Mouse (Mus musculus): ENCODE measurements around the gene Ip6k3. TPM values are rescaled to one million over a fixed set of nuclear protein-coding genes. Genes with fewer than 3 reads are reported as not detected.

Gene Ip6k3
- total and polyA plus RNA-seq, 2 experiments from 2014 or later: 0.31 TPM; not detected in 1

- no peaks in the 10 kb centered on the region for H3K27me3 ChIP-seq (ENCODE audit: insufficient read depth, low read length)
- WGBS: 74% methylated on average over 7 of the region's 7 CpGs
These were observed 45.8 kb downstream of the Ip6k3 start for GRCm38 (mm10) chr17:27121781-27122180.

GRCm38 (mm10) chr17:27121266-27121665, 46.3 kb downstream of the Ip6k3 start:
- no peaks in the 10 kb centered on the region for H3K9me3 ChIP-seq (ENCODE audit: low read length)
- DNase-seq (ENCODE audit: low spot score) (peak; percentile 38), ATAC-seq (no peak)
- H3K4me2 ChIP-seq (ENCODE audit: low read depth, low read length): peak overlapping the region; percentile 28; the same call in 1 of the 2 replicates
- peak; percentile 21 for TF ChIP-seq CTCF (IDR thresholded peaks at IDR 0.05; ENCODE audit: low read depth)
- H3K9ac ChIP-seq (replicated peaks; ENCODE audit: low read length): 0 out of 2 replicates have a peak overlapping the region, but pooled peaks have one; percentile 17
- no peak overlapping the region for H3K4me3 ChIP-seq (ENCODE audit: low read length)
- peak overlapping the region; percentile 56; the same call in 1 of the 2 replicates for H3K27ac ChIP-seq
- peaks cover 8% of the 10 kb centered on the region; the same call in 1 of the 2 replicates for H3K36me3 ChIP-seq (ENCODE audit: insufficient read depth, low read length)
- H3K27me3 ChIP-seq (ENCODE audit: insufficient read depth, low read length): no peaks in the 10 kb centered on the region
- WGBS: 24% methylated on average over 14 of the region's 14 CpGs
- peaks cover 12% of the 10 kb centered on the region for H3K4me1 ChIP-seq (ENCODE audit: insufficient read depth, low read length)

More at GRCm38 (mm10) chr17:27121781-27122180, 45.8 kb downstream of the Ip6k3 start:
- H3K4me2 ChIP-seq (ENCODE audit: low read depth, low read length): no peak overlapping the region
- ATAC-seq: no peak
- no peak for TF ChIP-seq CTCF (IDR thresholded peaks at IDR 0.05; ENCODE audit: low read depth)
- no peak overlapping the region for H3K4me3 ChIP-seq (ENCODE audit: low read length)
- DNase-seq (ENCODE audit: low spot score): no peak
- H3K4me1 ChIP-seq (ENCODE audit: insufficient read depth, low read length): peaks cover 12% of the 10 kb centered on the region
- no peak overlapping the region for H3K9ac ChIP-seq (replicated peaks; ENCODE audit: low read length)
- H3K9me3 ChIP-seq (ENCODE audit: low read length): no peaks in the 10 kb centered on the region
- H3K36me3 ChIP-seq (ENCODE audit: insufficient read depth, low read length): peaks cover 8% of the 10 kb centered on the region; the same call in 1 of the 2 replicates
- H3K27ac ChIP-seq: no peak overlapping the region

- 8% methylated on average over 18 of the region's 18 CpGs for WGBS
- H3K4me2 ChIP-seq (ENCODE audit: low read depth, low read length): peak overlapping the region; percentile 28; the same call in 1 of the 2 replicates
- peak; percentile 71 for ATAC-seq
These were observed 47.0 kb downstream of the Ip6k3 start for GRCm38 (mm10) chr17:27120561-27121024.

GRCm38 (mm10) chr17:27119954-27120353, 47.6 kb downstream of the Ip6k3 start:
- Histone ChIP-seq H3K27me3 (ENCODE audit: insufficient read depth, low read length) (no peaks in the 10 kb centered on the region), H3K4me2 (ENCODE audit: low read depth, low read length) (no peak overlapping the region), H3K4me1 (ENCODE audit: insufficient read depth, low read length) (peaks cover 12% of the 10 kb centered on the region), H3K9me3 (ENCODE audit: low read length) (no peaks in the 10 kb centered on the region), H3K9ac (replicated peaks; ENCODE audit: low read length) (no peak overlapping the region), H3K27ac (peak overlapping the region; percentile 56; the same call in 1 of the 2 replicates), H3K4me3 (ENCODE audit: low read length) (no peak overlapping the region), H3K36me3 (ENCODE audit: insufficient read depth, low read length) (peaks cover 8% of the 10 kb centered on the region; the same call in 1 of the 2 replicates)
- no peak for ATAC-seq
- WGBS: 60% methylated on average over 8 of the region's 8 CpGs
- no peak for TF ChIP-seq CTCF (IDR thresholded peaks at IDR 0.05; ENCODE audit: low read depth)
- no peak for DNase-seq (ENCODE audit: low spot score)

More at GRCm38 (mm10) chr17:27120561-27121024, 47.0 kb downstream of the Ip6k3 start:
- Histone ChIP-seq H3K27ac (peak overlapping the region; percentile 56; the same call in 1 of the 2 replicates), H3K4me3 (ENCODE audit: low read length) (no peak overlapping the region), H3K4me1 (ENCODE audit: insufficient read depth, low read length) (peaks cover 12% of the 10 kb centered on the region), H3K9ac (replicated peaks; ENCODE audit: low read length) (0 out of 2 replicates have a peak overlapping the region, but pooled peaks have one; percentile 17), H3K27me3 (ENCODE audit: insufficient read depth, low read length) (no peaks in the 10 kb centered on the region), H3K9me3 (ENCODE audit: low read length) (no peaks in the 10 kb centered on the region), H3K36me3 (ENCODE audit: insufficient read depth, low read length) (peaks cover 8% of the 10 kb centered on the region; the same call in 1 of the 2 replicates)
- DNase-seq (ENCODE audit: low spot score): peak; percentile 85
- peak; percentile 89 for TF ChIP-seq CTCF (IDR thresholded peaks at IDR 0.05; ENCODE audit: low read depth)

- no peak overlapping the region for H3K27ac ChIP-seq
- DNase-seq (ENCODE audit: low spot score) (no peak), ATAC-seq (no peak)
- no peaks in the 10 kb centered on the region for H3K9me3 ChIP-seq (ENCODE audit: low read length)
- peaks cover 8% of the 10 kb centered on the region; the same call in 1 of the 2 replicates for H3K36me3 ChIP-seq (ENCODE audit: insufficient read depth, low read length)
- no peaks in the 10 kb centered on the region for H3K27me3 ChIP-seq (ENCODE audit: insufficient read depth, low read length)
- WGBS: 78% methylated on average over 4 of the region's 4 CpGs
- H3K4me1 ChIP-seq (ENCODE audit: insufficient read depth, low read length): peaks cover 12% of the 10 kb centered on the region
- no peak overlapping the region for H3K9ac ChIP-seq (replicated peaks; ENCODE audit: low read length)
- no peak overlapping the region for H3K4me3 ChIP-seq (ENCODE audit: low read length)
- no peak overlapping the region for H3K4me2 ChIP-seq (ENCODE audit: low read depth, low read length)
- no peak for TF ChIP-seq CTCF (IDR thresholded peaks at IDR 0.05; ENCODE audit: low read depth)
These were observed 48.1 kb downstream of the Ip6k3 start for GRCm38 (mm10) chr17:27119540-27119895.

GRCm38 (mm10) chr17:27118676-27119539, 48.7 kb downstream of the Ip6k3 start:
- H3K4me3 ChIP-seq (ENCODE audit: low read length): no peak overlapping the region
- H3K4me2 ChIP-seq (ENCODE audit: low read depth, low read length): no peak overlapping the region
- TF ChIP-seq CTCF (IDR thresholded peaks at IDR 0.05; ENCODE audit: low read depth): peak; percentile 32
- DNase-seq (ENCODE audit: low spot score): peak; percentile 27
- peaks cover 12% of the 10 kb centered on the region for H3K4me1 ChIP-seq (ENCODE audit: insufficient read depth, low read length)
- no peaks in the 10 kb centered on the region for H3K27me3 ChIP-seq (ENCODE audit: insufficient read depth, low read length)
- H3K27ac ChIP-seq: no peak overlapping the region
- no peaks in the 10 kb centered on the region for H3K9me3 ChIP-seq (ENCODE audit: low read length)
- peak; percentile 21; the same call in 1 of the 2 replicates for ATAC-seq
- WGBS: 79% methylated on average over 25 of the region's 25 CpGs
- no peak overlapping the region for H3K9ac ChIP-seq (replicated peaks; ENCODE audit: low read length)
- H3K36me3 ChIP-seq (ENCODE audit: insufficient read depth, low read length): peaks cover 8% of the 10 kb centered on the region; the same call in 1 of the 2 replicates
